27 mouse cellular contexts compared by ENCODE assay signal in the genomic region with DNA sequence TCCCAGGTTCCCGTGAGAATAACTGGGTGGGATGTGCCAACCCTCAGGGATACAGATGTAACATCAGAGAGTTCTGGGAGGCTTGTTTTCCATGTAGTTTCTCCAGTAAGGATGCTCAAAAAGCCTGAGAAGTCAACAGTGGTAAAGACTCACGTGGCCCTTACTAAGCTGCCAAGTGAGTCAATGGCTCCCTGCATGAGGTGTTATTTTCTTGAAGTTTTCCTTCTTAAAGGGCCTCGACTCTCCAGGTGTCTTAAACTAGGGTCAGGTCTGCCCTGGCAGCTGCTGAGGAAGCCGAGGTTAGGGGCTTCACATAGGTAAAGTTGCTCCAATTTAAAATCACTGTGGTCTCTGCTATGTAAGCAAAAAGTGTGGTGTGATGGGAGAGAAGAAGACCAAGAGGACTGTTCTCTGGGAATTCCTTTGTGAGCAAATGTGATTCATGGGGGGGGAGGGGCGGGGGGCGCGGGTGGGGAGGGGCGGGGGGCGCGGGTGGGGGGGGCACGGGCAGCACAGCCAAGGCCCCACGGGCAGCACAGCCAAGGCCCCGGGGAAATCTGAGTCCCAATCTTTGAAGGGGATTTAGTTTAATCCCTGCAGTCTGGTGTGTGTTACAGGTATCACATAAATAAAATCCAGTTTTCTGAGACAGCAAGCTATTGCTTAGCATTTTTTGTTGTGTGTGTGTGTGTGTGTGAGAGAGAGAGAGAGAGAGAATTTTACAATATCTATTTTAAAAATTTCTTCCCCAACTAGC.
DNase-seq lines count a peak whose midpoint lies in the region; ATAC-seq and TF ChIP-seq lines count a peak whose summit lies in the region.
"Had no signal": no experiment of that assay in that cellular context is flagged by ENCODE, and none has a peak within 500 bp of the region (broad histone marks: within the 10 kb centered on the region; RNA-seq: fewer than 3 reads in every experiment).

No protein-coding gene starts in this region.

- no peak for DNase-seq in gastrocnemius, adult 2 months
- no peak for DNase-seq in gastrocnemius, postnatal 14 days
- DNase-seq in embryonic facial prominence, embryonic 10.5 days (ENCODE audit: low spot score), result no peak
- DNase-seq in hindbrain, embryonic 14.5 days (ENCODE audit: low spot score), result no peak
- no peak for DNase-seq in left cerebral cortex, postnatal 36 days (ENCODE audit: low spot score in 2 of 2)
- DNase-seq in kidney, postnatal 36 days, result no peak
- DNase-seq: cerebellum, adult 11-12 months; cerebellum, adult 9-11 months; kidney, postnatal 25 days; liver, embryonic 13.5 days; thymus, adult 18-20 months; thymus, postnatal 25 days had no signal

- intact Hi-C loops in gastrocnemius, adult 2 months (cut with DNase I), result no loop called here
- intact Hi-C loops in gastrocnemius, postnatal 14 days (cut with DNase I; ENCODE audit: low total_unique reads), result no loop called here
- intact Hi-C loops in left cerebral cortex, postnatal 36 days (cut with DNase I), result loop anchor here (10.0 kb wide), 1 partner anchor 537 kb away; the partner anchor contains the start of gene Pdgfra

- no peak overlapping the region for H3K4me2 ChIP-seq in embryonic facial prominence, embryonic 15.5 days (replicated peaks)
- no peak overlapping the region for H3K4me2 ChIP-seq in limb, embryonic 13.5 days (replicated peaks)
- no peak overlapping the region for H3K4me2 ChIP-seq in hindbrain, embryonic 14.5 days (replicated peaks)
- H3K4me2 ChIP-seq: heart, embryonic 15.5 days; hindbrain, embryonic 12.5 days; liver, embryonic 13.5 days; midbrain, embryonic 12.5 days; neural tube, embryonic 12.5 days; stomach, embryonic 15.5 days had no signal

- H3K4me1 ChIP-seq in embryonic facial prominence, embryonic 10.5 days, result peaks cover 53% of the 10 kb centered on the region
- H3K4me1 ChIP-seq in embryonic facial prominence, embryonic 15.5 days, result peaks cover 19% of the 10 kb centered on the region
- H3K4me1 ChIP-seq in limb, embryonic 13.5 days, result peaks cover 66% of the 10 kb centered on the region
- no peaks in the 10 kb centered on the region for H3K4me1 ChIP-seq in hindbrain, embryonic 14.5 days (replicated peaks; ENCODE audit: control insufficient read depth, insufficient read depth, low read length)
- H3K4me1 ChIP-seq: liver, embryonic 13.5 days; megakaryocyte, embryonic 14.5 days; midbrain, embryonic 12.5 days; neural tube, embryonic 12.5 days had no signal

- 56% methylated on average over 13 of the region's 13 CpGs for WGBS in embryonic facial prominence, embryonic 10.5 days
- 28% methylated on average over 13 of the region's 13 CpGs for WGBS in embryonic facial prominence, embryonic 15.5 days
- 26% methylated on average over 13 of the region's 13 CpGs for WGBS in limb, embryonic 13.5 days
- 66% methylated on average over 13 of the region's 13 CpGs for WGBS in hindbrain, embryonic 14.5 days

- H3K9me3 ChIP-seq in embryonic facial prominence, embryonic 10.5 days, result no peaks in the 10 kb centered on the region
- H3K9me3 ChIP-seq in embryonic facial prominence, embryonic 15.5 days (replicated peaks), result no peaks in the 10 kb centered on the region
- H3K9me3 ChIP-seq in limb, embryonic 13.5 days, result no peaks in the 10 kb centered on the region
- H3K9me3 ChIP-seq in hindbrain, embryonic 14.5 days (ENCODE audit: control insufficient read depth, low read length), result no peaks in the 10 kb centered on the region
- H3K9me3 ChIP-seq: heart, embryonic 10.5 days; heart, embryonic 15.5 days; hindbrain, embryonic 12.5 days; limb, embryonic 15.5 days; liver, embryonic 13.5 days; megakaryocyte, embryonic 14.5 days; midbrain, embryonic 12.5 days; neural tube, embryonic 12.5 days; stomach, embryonic 15.5 days had no signal

- no peaks in the 10 kb centered on the region for H3K36me3 ChIP-seq in embryonic facial prominence, embryonic 10.5 days (replicated peaks)
- no peaks in the 10 kb centered on the region for H3K36me3 ChIP-seq in embryonic facial prominence, embryonic 15.5 days
- no peaks in the 10 kb centered on the region for H3K36me3 ChIP-seq in limb, embryonic 13.5 days
- no peaks in the 10 kb centered on the region for H3K36me3 ChIP-seq in hindbrain, embryonic 14.5 days (replicated peaks; ENCODE audit: control insufficient read depth, insufficient read depth)
- H3K36me3 ChIP-seq: heart, embryonic 10.5 days; heart, embryonic 15.5 days; hindbrain, embryonic 12.5 days; limb, embryonic 15.5 days; liver, embryonic 13.5 days; midbrain, embryonic 12.5 days; neural tube, embryonic 12.5 days; stomach, embryonic 15.5 days had no signal

- H3K4me3 ChIP-seq in gastrocnemius, adult 2 months, result no peak overlapping the region
- H3K4me3 ChIP-seq in embryonic facial prominence, embryonic 10.5 days, result no peak overlapping the region
- no peak overlapping the region for H3K4me3 ChIP-seq in embryonic facial prominence, embryonic 15.5 days (replicated peaks)
- H3K4me3 ChIP-seq in limb, embryonic 13.5 days, result no peak overlapping the region
- H3K4me3 ChIP-seq in hindbrain, embryonic 14.5 days (replicated peaks; ENCODE audit: low read length), result no peak overlapping the region
- H3K4me3 ChIP-seq: heart, embryonic 10.5 days; heart, embryonic 15.5 days; hindbrain, embryonic 12.5 days; layer of hippocampus, adult 2 months; limb, embryonic 15.5 days; liver, embryonic 13.5 days; megakaryocyte, embryonic 14.5 days; midbrain, embryonic 12.5 days; myocyte; neural tube, embryonic 12.5 days; stomach, embryonic 15.5 days had no signal

- no peak for ATAC-seq in embryonic facial prominence, embryonic 15.5 days (ENCODE audit: insufficient number of reproducible peaks, low FRiP score, low TSS enrichment, low read depth)
- no peak for ATAC-seq in limb, embryonic 13.5 days (ENCODE audit: low FRiP score, low read depth)
- ATAC-seq in hindbrain, embryonic 14.5 days (ENCODE audit: low FRiP score), result no peak
- ATAC-seq: forebrain, embryonic 16.5 days; intestine, postnatal 0 days; lung, postnatal 0 days had no signal

- H3K9ac ChIP-seq in embryonic facial prominence, embryonic 15.5 days, result no peak overlapping the region
- H3K9ac ChIP-seq in limb, embryonic 13.5 days, result no peak overlapping the region
- H3K9ac ChIP-seq in hindbrain, embryonic 14.5 days, result no peak overlapping the region
- H3K9ac ChIP-seq: heart, embryonic 15.5 days; hindbrain, embryonic 12.5 days; limb, embryonic 15.5 days; liver, embryonic 13.5 days; midbrain, embryonic 12.5 days; neural tube, embryonic 12.5 days; stomach, embryonic 15.5 days had no signal

- H3K27me3 ChIP-seq in embryonic facial prominence, embryonic 10.5 days (replicated peaks; ENCODE audit: low read depth, poor library complexity, severe bottlenecking), result no peaks in the 10 kb centered on the region
- no peaks in the 10 kb centered on the region for H3K27me3 ChIP-seq in embryonic facial prominence, embryonic 15.5 days
- H3K27me3 ChIP-seq in limb, embryonic 13.5 days, result no peaks in the 10 kb centered on the region
- no peaks in the 10 kb centered on the region for H3K27me3 ChIP-seq in hindbrain, embryonic 14.5 days (ENCODE audit: control insufficient read depth, insufficient read depth, low read length)
- H3K27me3 ChIP-seq: hindbrain, embryonic 12.5 days; limb, embryonic 15.5 days; liver, embryonic 13.5 days; midbrain, embryonic 12.5 days; neural tube, embryonic 12.5 days; stomach, embryonic 15.5 days had no signal

- no peak for TF ChIP-seq CTCF in gastrocnemius, adult 2 months (IDR thresholded peaks at IDR 0.05)

- peak overlapping the region; percentile 46; the same call in 1 of the 2 replicates for H3K27ac ChIP-seq in gastrocnemius, adult 2 months
- peak overlapping the region; percentile 78 for H3K27ac ChIP-seq in embryonic facial prominence, embryonic 10.5 days (replicated peaks)
- H3K27ac ChIP-seq in embryonic facial prominence, embryonic 15.5 days (replicated peaks), result peak overlapping the region; percentile 61; the same call in 1 of the 2 replicates
- peak overlapping the region; percentile 69 for H3K27ac ChIP-seq in limb, embryonic 13.5 days
- no peak overlapping the region for H3K27ac ChIP-seq in hindbrain, embryonic 14.5 days
- H3K27ac ChIP-seq: heart, embryonic 10.5 days; heart, embryonic 15.5 days; hindbrain, embryonic 12.5 days; layer of hippocampus, adult 2 months; limb, embryonic 15.5 days; liver, embryonic 13.5 days; midbrain, embryonic 12.5 days; neural tube, embryonic 12.5 days; stomach, embryonic 15.5 days had no signal
